Mouse (Mus musculus): ENCODE results near the gene Map3k4. TPM values are rescaled to one million over a fixed set of nuclear protein-coding genes. Genes with fewer than 3 reads are reported as not detected.

The Map3k4 gene
- polyA plus RNA-seq, 1 experiment from 2014 or later, result 62.3 TPM

- 91% methylated on average over 13 of the region's 13 CpGs for WGBS
- Histone ChIP-seq H3K27me3 (ENCODE audit: control insufficient read depth, insufficient read depth, low read length) (no peaks in the 10 kb centered on the region), H3K27ac (ENCODE audit: low read depth, low read length) (no peak overlapping the region), H3K4me3 (ENCODE audit: low read depth, low read length) (no peak overlapping the region), H3K9me3 (ENCODE audit: control insufficient read depth, low read length) (no peaks in the 10 kb centered on the region), H3K9ac (ENCODE audit: low read depth, low read length) (no peak overlapping the region), H3K4me1 (replicated peaks; ENCODE audit: control insufficient read depth, insufficient read depth, low read length) (0 out of 2 replicates have a peak, but pooled peaks cover 4% of the 10 kb centered on the region), H3K36me3 (ENCODE audit: control insufficient read depth, insufficient read depth, low read length) (no peaks in the 10 kb centered on the region), H3K4me2 (replicated peaks; ENCODE audit: low read depth, low read length) (no peak overlapping the region)
- ATAC-seq (ENCODE audit: low FRiP score), result no peak
- no peak for DNase-seq (ENCODE audit: low spot score)
Observed at GRCm38 (mm10) chr17:12316251-12316650, 2.3 kb downstream of the Map3k4 start.

GRCm38 (mm10) chr17:12312248-12312647 is 6.3 kb downstream of the Map3k4 start:
- Histone ChIP-seq H3K27me3 (ENCODE audit: control insufficient read depth, insufficient read depth, low read length) (no peaks in the 10 kb centered on the region), H3K36me3 (ENCODE audit: control insufficient read depth, insufficient read depth, low read length) (no peaks in the 10 kb centered on the region), H3K4me2 (replicated peaks; ENCODE audit: low read depth, low read length) (no peak overlapping the region), H3K4me3 (ENCODE audit: low read depth, low read length) (no peak overlapping the region), H3K9ac (ENCODE audit: low read depth, low read length) (no peak overlapping the region), H3K4me1 (replicated peaks; ENCODE audit: control insufficient read depth, insufficient read depth, low read length) (0 out of 2 replicates have a peak, but pooled peaks cover 3% of the 10 kb centered on the region), H3K27ac (ENCODE audit: low read depth, low read length) (no peak overlapping the region), H3K9me3 (ENCODE audit: control insufficient read depth, low read length) (no peaks in the 10 kb centered on the region)
- no peak for DNase-seq (ENCODE audit: low spot score)
- WGBS, result 91% methylated on average over 6 of the region's 6 CpGs
- ATAC-seq (ENCODE audit: low FRiP score), result no peak

GRCm38 (mm10) chr17:12309493-12309892 is 9.1 kb downstream of the Map3k4 start:
- H3K9ac ChIP-seq (ENCODE audit: low read depth, low read length), result no peak overlapping the region
- WGBS, result 91% methylated on average over 9 of the region's 9 CpGs
- ATAC-seq (ENCODE audit: low FRiP score), result no peak
- no peaks in the 10 kb centered on the region for H3K4me1 ChIP-seq (replicated peaks; ENCODE audit: control insufficient read depth, insufficient read depth, low read length)
- no peak overlapping the region for H3K4me3 ChIP-seq (ENCODE audit: low read depth, low read length)
- no peaks in the 10 kb centered on the region for H3K27me3 ChIP-seq (ENCODE audit: control insufficient read depth, insufficient read depth, low read length)
- no peaks in the 10 kb centered on the region for H3K36me3 ChIP-seq (ENCODE audit: control insufficient read depth, insufficient read depth, low read length)
- no peaks in the 10 kb centered on the region for H3K9me3 ChIP-seq (ENCODE audit: control insufficient read depth, low read length)
- no peak overlapping the region for H3K4me2 ChIP-seq (replicated peaks; ENCODE audit: low read depth, low read length)
- DNase-seq (ENCODE audit: low spot score), result no peak
- no peak overlapping the region for H3K27ac ChIP-seq (ENCODE audit: low read depth, low read length)

- DNase-seq (ENCODE audit: low spot score) (no peak), ATAC-seq (ENCODE audit: low FRiP score) (no peak)
- Histone ChIP-seq H3K9me3 (ENCODE audit: control insufficient read depth, low read length) (no peaks in the 10 kb centered on the region), H3K4me3 (ENCODE audit: low read depth, low read length) (no peak overlapping the region), H3K36me3 (ENCODE audit: control insufficient read depth, insufficient read depth, low read length) (no peaks in the 10 kb centered on the region), H3K27me3 (ENCODE audit: control insufficient read depth, insufficient read depth, low read length) (no peaks in the 10 kb centered on the region), H3K4me2 (replicated peaks; ENCODE audit: low read depth, low read length) (no peak overlapping the region), H3K27ac (ENCODE audit: low read depth, low read length) (no peak overlapping the region), H3K4me1 (replicated peaks; ENCODE audit: control insufficient read depth, insufficient read depth, low read length) (no peaks in the 10 kb centered on the region), H3K9ac (ENCODE audit: low read depth, low read length) (no peak overlapping the region)
- 78% methylated on average over 8 of the region's 8 CpGs for WGBS
Observed at GRCm38 (mm10) chr17:12309059-12309458, 9.5 kb downstream of the Map3k4 start.

- WGBS, result 81% methylated on average over 20 of the region's 20 CpGs
- no peaks in the 10 kb centered on the region for H3K9me3 ChIP-seq (ENCODE audit: control insufficient read depth, low read length)
- H3K4me3 ChIP-seq (ENCODE audit: low read depth, low read length), result no peak overlapping the region
- H3K27me3 ChIP-seq (ENCODE audit: control insufficient read depth, insufficient read depth, low read length), result no peaks in the 10 kb centered on the region
- H3K36me3 ChIP-seq (ENCODE audit: control insufficient read depth, insufficient read depth, low read length), result no peaks in the 10 kb centered on the region
- ATAC-seq (ENCODE audit: low FRiP score) (no peak), DNase-seq (ENCODE audit: low spot score) (no peak)
- H3K27ac ChIP-seq (ENCODE audit: low read depth, low read length), result no peak overlapping the region
- no peak overlapping the region for H3K9ac ChIP-seq (ENCODE audit: low read depth, low read length)
- H3K4me1 ChIP-seq (replicated peaks; ENCODE audit: control insufficient read depth, insufficient read depth, low read length), result no peaks in the 10 kb centered on the region
- H3K4me2 ChIP-seq (replicated peaks; ENCODE audit: low read depth, low read length), result no peak overlapping the region
Observed at GRCm38 (mm10) chr17:12307251-12308135, 11.1 kb downstream of the Map3k4 start.

GRCm38 (mm10) chr17:12304658-12305057 is 13.9 kb downstream of the Map3k4 start:
- no peak overlapping the region for H3K4me2 ChIP-seq (replicated peaks; ENCODE audit: low read depth, low read length)
- no peaks in the 10 kb centered on the region for H3K9me3 ChIP-seq (ENCODE audit: control insufficient read depth, low read length)
- no peaks in the 10 kb centered on the region for H3K27me3 ChIP-seq (ENCODE audit: control insufficient read depth, insufficient read depth, low read length)
- H3K9ac ChIP-seq (ENCODE audit: low read depth, low read length), result no peak overlapping the region
- H3K36me3 ChIP-seq (ENCODE audit: control insufficient read depth, insufficient read depth, low read length), result no peaks in the 10 kb centered on the region
- H3K4me3 ChIP-seq (ENCODE audit: low read depth, low read length), result no peak overlapping the region
- H3K27ac ChIP-seq (ENCODE audit: low read depth, low read length), result no peak overlapping the region
- no peak for ATAC-seq (ENCODE audit: low FRiP score)
- WGBS, result 98% methylated on average over 6 of the region's 6 CpGs
- no peaks in the 10 kb centered on the region for H3K4me1 ChIP-seq (replicated peaks; ENCODE audit: control insufficient read depth, insufficient read depth, low read length)
- no peak for DNase-seq (ENCODE audit: low spot score)

GRCm38 (mm10) chr17:12300896-12301706 is 17.5 kb downstream of the Map3k4 start:
- Histone ChIP-seq H3K9ac (ENCODE audit: low read depth, low read length) (no peak overlapping the region), H3K4me1 (replicated peaks; ENCODE audit: control insufficient read depth, insufficient read depth, low read length) (no peaks in the 10 kb centered on the region), H3K27me3 (ENCODE audit: control insufficient read depth, insufficient read depth, low read length) (no peaks in the 10 kb centered on the region), H3K4me3 (ENCODE audit: low read depth, low read length) (no peak overlapping the region), H3K36me3 (ENCODE audit: control insufficient read depth, insufficient read depth, low read length) (no peaks in the 10 kb centered on the region), H3K9me3 (ENCODE audit: control insufficient read depth, low read length) (no peaks in the 10 kb centered on the region), H3K4me2 (replicated peaks; ENCODE audit: low read depth, low read length) (no peak overlapping the region), H3K27ac (ENCODE audit: low read depth, low read length) (no peak overlapping the region)
- peak; percentile 17 for DNase-seq (ENCODE audit: low spot score)
- ATAC-seq (ENCODE audit: low FRiP score), result 0 out of 2 replicates have a peak, but pooled peaks have one; percentile 19
- 64% methylated on average over 3 of the region's 3 CpGs for WGBS

GRCm38 (mm10) chr17:12300127-12300675 is 18.4 kb downstream of the Map3k4 start:
- no peaks in the 10 kb centered on the region for H3K27me3 ChIP-seq (ENCODE audit: control insufficient read depth, insufficient read depth, low read length)
- DNase-seq (ENCODE audit: low spot score), result no peak
- no peak overlapping the region for H3K4me3 ChIP-seq (ENCODE audit: low read depth, low read length)
- H3K36me3 ChIP-seq (ENCODE audit: control insufficient read depth, insufficient read depth, low read length), result no peaks in the 10 kb centered on the region
- 83% methylated on average over 14 of the region's 14 CpGs for WGBS
- no peak overlapping the region for H3K9ac ChIP-seq (ENCODE audit: low read depth, low read length)
- H3K4me2 ChIP-seq (replicated peaks; ENCODE audit: low read depth, low read length), result no peak overlapping the region
- H3K4me1 ChIP-seq (replicated peaks; ENCODE audit: control insufficient read depth, insufficient read depth, low read length), result no peaks in the 10 kb centered on the region
- no peak for ATAC-seq (ENCODE audit: low FRiP score)
- H3K9me3 ChIP-seq (ENCODE audit: control insufficient read depth, low read length), result no peaks in the 10 kb centered on the region
- no peak overlapping the region for H3K27ac ChIP-seq (ENCODE audit: low read depth, low read length)
